Mouse (Mus musculus): ENCODE data around the gene Trim71.

Gene Trim71

GRCm38 (mm10) chr9:114563761-114564606 lies at the start of gene Trim71:
Trim71 (minus strand) TSS chr9:114564369.
- DNase-seq, result peak; percentile 15

DNA sequence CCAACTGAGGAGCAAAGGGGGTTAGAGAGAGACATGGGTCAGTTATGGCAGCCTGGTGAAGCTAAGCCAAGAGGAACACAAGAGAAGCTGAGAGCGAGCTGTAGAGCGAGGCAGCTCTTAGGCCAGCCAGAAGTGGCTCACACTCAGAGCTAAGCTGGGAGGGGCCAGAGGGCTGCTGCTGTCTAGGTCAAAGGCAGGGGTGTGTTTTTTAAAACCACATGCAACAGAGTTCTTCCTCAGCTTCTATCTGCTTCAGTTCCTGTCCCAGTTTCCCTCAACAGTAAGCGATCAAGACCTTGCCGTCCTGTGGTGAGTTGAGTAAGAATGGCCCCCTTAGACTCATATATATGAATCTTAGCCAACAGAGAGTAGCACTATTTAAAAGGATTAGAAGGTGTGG lies 48.9 kb upstream of the Trim71 start:
- peak; percentile 81 for DNase-seq

DNA sequence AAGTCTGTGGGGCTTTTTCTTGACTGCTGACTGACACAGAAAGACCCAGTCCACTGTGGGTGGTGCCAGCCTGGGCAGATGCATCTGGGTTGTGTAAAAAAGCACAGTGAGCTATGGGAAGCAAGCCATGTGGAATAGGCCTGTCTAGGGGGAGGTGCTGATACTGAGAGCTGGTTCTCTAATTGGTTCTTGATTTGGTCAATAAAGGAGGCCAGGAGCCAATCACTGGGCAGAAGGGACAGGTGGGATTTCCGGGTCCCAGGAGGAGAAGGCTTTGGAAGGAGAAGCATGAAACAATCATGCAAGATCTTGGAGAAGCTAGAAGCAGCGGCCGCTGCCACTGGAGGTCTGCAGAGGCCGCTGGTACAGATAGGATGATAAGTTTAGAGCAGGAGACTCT lies 48.4 kb upstream of the Trim71 start:
- peak; percentile 16 for DNase-seq

- no peak for DNase-seq
Measured at GRCm38 (mm10) chr9:114610266-114610665, 46.1 kb upstream of the Trim71 start.

- no peak for DNase-seq
Measured at GRCm38 (mm10) chr9:114603876-114604540, 39.8 kb upstream of the Trim71 start.

DNA sequence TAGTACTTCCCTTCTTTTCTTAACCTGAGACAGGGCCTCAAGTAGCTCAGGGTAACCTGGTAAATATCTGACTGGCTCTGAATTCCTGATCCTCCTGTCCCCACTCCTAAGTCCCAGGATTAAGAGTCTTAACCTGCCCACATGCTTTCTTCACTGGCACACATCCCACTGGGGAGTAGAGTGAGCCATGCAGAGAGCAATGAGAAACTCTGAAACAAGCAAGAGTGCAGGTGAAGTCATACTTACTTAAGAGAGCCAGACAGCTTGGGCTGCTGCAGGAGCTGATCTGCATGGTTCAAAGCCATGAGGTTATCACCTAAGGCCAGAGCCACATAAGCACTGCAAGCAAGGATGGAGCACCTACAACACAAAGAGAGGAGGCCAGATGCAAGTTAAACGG lies 36.9 kb upstream of the Trim71 start:
- DNase-seq, result no peak

GRCm38 (mm10) chr9:114585017-114585345 lies 20.8 kb upstream of the Trim71 start:
- DNase-seq, result peak; percentile 25

GRCm38 (mm10) chr9:114584183-114585016 lies 20.2 kb upstream of the Trim71 start:
- DNase-seq, result no peak

DNA sequence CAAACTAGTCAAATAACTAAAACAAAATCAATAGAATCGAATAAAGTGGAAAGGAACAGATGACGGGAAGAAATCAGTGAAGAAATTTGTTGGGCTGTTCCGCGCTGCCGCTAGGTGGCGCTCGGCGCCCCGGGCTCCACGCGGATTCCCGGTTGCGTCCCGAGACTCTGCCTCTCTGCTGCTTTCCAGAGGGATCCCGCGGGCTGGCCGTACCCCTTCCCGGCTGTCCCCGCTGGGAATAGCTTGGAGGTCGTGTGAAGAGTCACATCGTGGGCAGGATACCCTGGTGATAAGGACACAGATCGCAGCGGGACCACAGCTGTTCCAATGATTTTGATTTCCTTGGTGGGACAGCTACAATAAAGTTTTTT lies 19.6 kb upstream of the Trim71 start:
- peak; percentile 51 for DNase-seq

- no peak for DNase-seq
Measured at GRCm38 (mm10) chr9:114578646-114579045, 14.5 kb upstream of the Trim71 start.

DNA sequence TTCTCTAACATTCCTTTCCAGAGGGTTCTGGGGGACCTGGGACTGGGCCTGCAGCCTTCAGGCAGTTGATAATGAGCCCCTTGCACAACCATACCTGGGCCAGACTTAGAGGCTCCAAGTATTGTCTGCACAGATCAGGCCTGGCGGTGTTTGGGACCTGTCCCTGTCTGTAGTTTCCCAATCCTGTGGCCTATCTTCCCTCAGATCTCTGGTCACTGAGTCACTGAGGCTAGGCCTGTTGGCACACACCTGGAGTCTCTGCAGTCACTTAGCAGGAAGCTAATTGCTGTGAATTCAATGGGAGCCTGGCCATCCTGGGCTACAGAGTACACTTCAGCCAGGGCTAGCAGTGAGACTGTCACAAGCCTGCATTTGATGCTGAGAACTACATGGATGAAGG lies 11.8 kb upstream of the Trim71 start:
- DNase-seq, result no peak

DNA sequence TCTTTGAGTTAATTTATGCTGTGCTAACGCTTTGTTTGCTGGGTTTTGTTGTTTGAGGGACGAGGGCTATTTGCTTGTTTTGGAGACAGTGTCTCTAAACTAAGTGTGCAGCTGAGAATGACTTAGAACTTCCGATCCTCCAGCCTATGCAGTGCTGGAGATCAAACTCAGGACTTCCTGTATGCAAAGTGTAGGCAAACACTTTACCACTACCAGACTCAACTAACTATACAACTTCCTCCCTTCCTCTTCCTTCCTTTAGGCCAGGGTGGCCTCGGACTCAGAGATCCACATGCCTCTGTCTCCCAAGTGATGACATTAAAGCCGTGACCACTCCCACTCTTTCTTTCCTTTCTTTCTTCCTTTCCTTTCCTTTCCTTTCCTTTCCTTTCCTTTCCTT lies 9.4 kb upstream of the Trim71 start:
- DNase-seq, result peak; percentile 10

DNA sequence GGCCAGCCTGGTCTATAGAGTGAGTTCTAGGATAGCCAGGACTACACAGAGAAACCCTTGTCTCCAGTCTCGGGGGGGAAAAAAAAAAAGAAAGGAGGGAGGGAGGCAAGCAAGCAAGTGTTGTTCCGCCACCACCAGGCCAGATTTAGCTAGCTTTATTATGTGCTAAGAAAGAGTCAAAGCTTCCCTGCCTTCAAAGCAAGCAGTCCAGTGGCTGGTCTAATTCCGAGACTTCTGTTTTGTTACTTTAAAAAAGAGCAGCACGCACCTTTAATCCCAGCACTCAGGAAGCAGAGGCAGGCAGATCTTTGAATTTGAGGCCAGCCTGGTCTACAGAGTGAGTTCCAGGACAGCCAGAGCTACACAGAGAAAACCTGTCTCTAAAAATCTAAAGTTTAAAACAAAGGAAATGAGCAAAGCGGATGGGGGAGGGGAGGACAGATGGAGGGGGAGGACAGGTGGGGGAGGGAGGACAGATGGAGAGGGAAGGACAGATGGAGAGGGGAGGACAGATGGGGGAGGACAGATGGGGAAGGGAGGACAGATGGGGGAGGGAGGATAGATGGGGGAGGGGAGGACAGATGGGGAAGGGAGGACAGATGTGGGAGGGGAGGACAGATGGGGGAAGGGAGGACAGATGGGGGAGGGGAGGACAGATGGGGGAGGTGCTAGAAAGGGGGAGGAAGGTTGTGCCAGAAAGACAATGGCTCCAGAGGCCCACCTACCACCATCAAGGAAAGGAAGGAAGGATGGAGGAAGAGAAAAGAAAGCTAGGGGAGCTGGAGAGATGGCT lies 4.7 kb upstream of the Trim71 start:
- DNase-seq, result no peak

DNA sequence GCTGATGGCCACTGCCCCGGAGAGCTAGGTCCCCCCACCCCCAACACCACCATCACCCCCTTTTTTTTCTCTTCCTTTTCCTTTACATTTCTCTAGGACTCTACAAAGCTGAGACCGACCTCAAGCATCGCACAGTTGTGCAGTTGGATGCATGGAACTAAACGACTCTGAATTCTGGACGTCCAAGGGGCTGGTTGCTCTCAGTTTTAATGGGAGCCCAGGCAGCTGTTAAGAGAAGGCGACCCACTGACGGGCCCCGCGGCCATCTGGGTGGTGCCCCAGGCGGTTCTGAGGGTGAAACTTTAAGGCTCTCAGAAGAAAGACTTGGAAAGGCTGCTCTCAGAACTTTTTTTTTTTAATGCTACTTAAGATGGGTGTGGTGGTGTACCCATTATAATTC lies 498 bp upstream of the Trim71 start:
- DNase-seq, result no peak

- peak; percentile 13 for DNase-seq
Measured at GRCm38 (mm10) chr9:114562919-114563751, 1.0 kb downstream of the Trim71 start.

- no peak for DNase-seq
Measured at GRCm38 (mm10) chr9:114562031-114562918, 1.9 kb downstream of the Trim71 start.

- no peak for DNase-seq
Measured at GRCm38 (mm10) chr9:114561671-114561971, 2.5 kb downstream of the Trim71 start.

GRCm38 (mm10) chr9:114560771-114561670 lies 3.1 kb downstream of the Trim71 start:
- DNase-seq, result no peak

- DNase-seq, result no peak
Measured at GRCm38 (mm10) chr9:114560141-114560540, 4.0 kb downstream of the Trim71 start.

DNA sequence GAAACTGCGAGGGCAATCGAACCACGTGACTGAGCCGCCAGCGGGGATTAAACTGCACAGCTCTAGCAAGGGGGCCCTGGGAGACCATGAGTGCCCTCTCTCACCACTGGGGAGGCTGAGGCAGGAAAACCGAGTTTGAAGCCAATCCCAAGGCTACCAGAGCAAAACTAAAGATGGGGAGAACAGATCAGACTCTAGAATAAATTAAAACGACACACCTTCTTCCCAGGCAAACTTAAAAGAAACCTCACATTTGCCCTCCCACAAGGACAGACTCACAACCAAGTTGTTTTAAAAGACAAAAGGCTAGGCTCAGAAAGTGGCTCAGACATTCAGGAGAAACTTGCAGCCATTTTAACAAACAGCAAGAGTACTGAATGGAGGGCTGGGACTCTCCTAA lies 7.1 kb downstream of the Trim71 start:
- no peak for DNase-seq
